Mouse (Mus musculus) gastrocnemius, adult 18-20 months (tissue): ENCODE data around the gene Ctnnb1. TPM values are rescaled to one million over a fixed set of nuclear protein-coding genes. Genes with fewer than 3 reads are reported as not detected.

Experiments
- DNase-seq: peaks from one replicate; pipeline ENCODE4 v3.0.0; 2021; ENCODE audit warnings: low spot score
- total RNA-seq, 2 experiments: library from RNA; stranded (reverse); gene quantifications; 2 replicates each; pipeline ENCODE4 v1.2.3; 2021

The Ctnnb1 gene
- total RNA-seq, 2 experiments from 2014 or later, result 185 to 217 TPM

GRCm38 (mm10) chr9:120926126-120926525, 2.9 kb upstream of the Ctnnb1 start:
- no peak for DNase-seq

- no peak for DNase-seq
These were observed 1.9 kb upstream of the Ctnnb1 start for GRCm38 (mm10) chr9:120926939-120927606.

GRCm38 (mm10) chr9:120930021-120930420, 1.0 kb downstream of the Ctnnb1 start:
- no peak for DNase-seq

- no peak for DNase-seq
These were observed 1.8 kb downstream of the Ctnnb1 start for GRCm38 (mm10) chr9:120930811-120931210.

GRCm38 (mm10) chr9:120932371-120932770, 3.4 kb downstream of the Ctnnb1 start:
- DNase-seq, result no peak

- peak; percentile 96 for DNase-seq
These were observed 4.0 kb downstream of the Ctnnb1 start for GRCm38 (mm10) chr9:120932797-120933586.

- no peak for DNase-seq
These were observed 4.5 kb downstream of the Ctnnb1 start for GRCm38 (mm10) chr9:120933587-120933885.

- peak; percentile 36 for DNase-seq
These were observed 5.1 kb downstream of the Ctnnb1 start for GRCm38 (mm10) chr9:120933886-120934758.

GRCm38 (mm10) chr9:120934821-120935633, 6.0 kb downstream of the Ctnnb1 start:
- no peak for DNase-seq

GRCm38 (mm10) chr9:120935634-120935922, 6.6 kb downstream of the Ctnnb1 start:
- DNase-seq, result no peak

- DNase-seq, result peak; percentile 48
These were observed 7.3 kb downstream of the Ctnnb1 start for GRCm38 (mm10) chr9:120936351-120936750.

GRCm38 (mm10) chr9:120940858-120941257, 11.8 kb downstream of the Ctnnb1 start:
- no peak for DNase-seq

- DNase-seq, result no peak
These were observed 14.7 kb downstream of the Ctnnb1 start for GRCm38 (mm10) chr9:120943757-120944156.

GRCm38 (mm10) chr9:120944211-120944610, 15.2 kb downstream of the Ctnnb1 start:
- no peak for DNase-seq

GRCm38 (mm10) chr9:120946131-120946530, 17.1 kb downstream of the Ctnnb1 start:
- no peak for DNase-seq

GRCm38 (mm10) chr9:120948832-120949231, 19.8 kb downstream of the Ctnnb1 start:
- DNase-seq, result no peak

GRCm38 (mm10) chr9:120950761-120951160, 21.7 kb downstream of the Ctnnb1 start:
- DNase-seq, result no peak

GRCm38 (mm10) chr9:120951947-120952346, 22.9 kb downstream of the Ctnnb1 start:
- DNase-seq, result no peak

- no peak for DNase-seq
These were observed 29.0 kb downstream of the Ctnnb1 start for GRCm38 (mm10) chr9:120958051-120958450.

GRCm38 (mm10) chr9:120958560-120958959, 29.5 kb downstream of the Ctnnb1 start:
- no peak for DNase-seq

- no peak for DNase-seq
These were observed 30.2 kb downstream of the Ctnnb1 start for GRCm38 (mm10) chr9:120959225-120959624.
